10 mouse cellular contexts compared by ENCODE assay signal in genomic region chr3:89863716-89864509, GRCm38 (mm10). TPM values are rescaled to one million over a fixed set of nuclear protein-coding genes. Genes with fewer than 3 reads are reported as not detected.
A peak's percentile ranks its signal among the peaks of the same experiment; 100 is the strongest.
DNase-seq lines count a peak whose midpoint lies in the region; ATAC-seq and TF ChIP-seq lines count a peak whose summit lies in the region.
"Had no signal": no experiment of that assay in that cellular context is flagged by ENCODE, and none has a peak within 500 bp of the region (broad histone marks: within the 10 kb centered on the region; RNA-seq: fewer than 3 reads in every experiment).

No protein-coding gene starts in this region.

- H3K9ac ChIP-seq in hindbrain, postnatal 0 days (replicated peaks; ENCODE audit: low read length): no peak overlapping the region
- no peak overlapping the region for H3K9ac ChIP-seq in hindbrain, embryonic 13.5 days
- H3K9ac ChIP-seq in kidney, embryonic 15.5 days: no peak overlapping the region
- no peak overlapping the region for H3K9ac ChIP-seq in forebrain, embryonic 13.5 days
- H3K9ac ChIP-seq: limb, embryonic 13.5 days had no signal

- H3K9me3 ChIP-seq in hindbrain, postnatal 0 days (ENCODE audit: low read length): no peaks in the 10 kb centered on the region
- H3K9me3 ChIP-seq in hindbrain, embryonic 13.5 days: no peaks in the 10 kb centered on the region
- no peaks in the 10 kb centered on the region for H3K9me3 ChIP-seq in kidney, embryonic 15.5 days (replicated peaks)
- H3K9me3 ChIP-seq in forebrain, embryonic 13.5 days (replicated peaks): no peaks in the 10 kb centered on the region
- H3K9me3 ChIP-seq: limb, embryonic 13.5 days had no signal

- WGBS in hindbrain, postnatal 0 days: 83% methylated on average over 9 of the region's 9 CpGs
- WGBS in hindbrain, embryonic 13.5 days: 87% methylated on average over 9 of the region's 9 CpGs
- WGBS in kidney, embryonic 15.5 days: 67% methylated on average over 9 of the region's 9 CpGs
- 83% methylated on average over 9 of the region's 9 CpGs for WGBS in forebrain, embryonic 13.5 days

- no peak overlapping the region for H3K4me3 ChIP-seq in hindbrain, postnatal 0 days (ENCODE audit: low read length)
- H3K4me3 ChIP-seq in hindbrain, embryonic 13.5 days: no peak overlapping the region
- no peak overlapping the region for H3K4me3 ChIP-seq in kidney, embryonic 15.5 days (replicated peaks)
- H3K4me3 ChIP-seq in forebrain, embryonic 13.5 days: no peak overlapping the region
- H3K4me3 ChIP-seq: limb, embryonic 13.5 days had no signal

- H3K4me2 ChIP-seq in hindbrain, postnatal 0 days (ENCODE audit: low read depth, low read length): no peak overlapping the region
- H3K4me2 ChIP-seq in hindbrain, embryonic 13.5 days: no peak overlapping the region
- H3K4me2 ChIP-seq in kidney, embryonic 15.5 days: no peak overlapping the region
- H3K4me2 ChIP-seq in forebrain, embryonic 13.5 days: no peak overlapping the region
- H3K4me2 ChIP-seq: limb, embryonic 13.5 days had no signal

- DNase-seq in hindbrain, postnatal 0 days (ENCODE audit: low spot score): no peak
- DNase-seq in ZHBTc4 (ENCODE audit: low read depth, low spot score): peak; percentile 73
- peak; percentile 56 for DNase-seq in skeletal muscle tissue, adult 2 months (ENCODE audit: low read depth, low spot score)
- no peak for DNase-seq in urinary bladder, postnatal 4 days (ENCODE audit: low spot score in 2 of 2)
- DNase-seq: spleen, adult 18-20 months had no signal

- H3K27ac ChIP-seq in hindbrain, postnatal 0 days: no peak overlapping the region
- H3K27ac ChIP-seq in hindbrain, embryonic 13.5 days: no peak overlapping the region
- 0 out of 2 replicates have a peak overlapping the region, but pooled peaks have one; percentile 18 for H3K27ac ChIP-seq in kidney, embryonic 15.5 days
- no peak overlapping the region for H3K27ac ChIP-seq in forebrain, embryonic 13.5 days
- H3K27ac ChIP-seq: limb, embryonic 13.5 days had no signal

- ATAC-seq in hindbrain, postnatal 0 days: no peak
- no peak for ATAC-seq in hindbrain, embryonic 13.5 days (ENCODE audit: low FRiP score)
- no peak for ATAC-seq in kidney, embryonic 15.5 days (replicated peaks; ENCODE audit: low FRiP score)
- no peak for ATAC-seq in forebrain, embryonic 13.5 days
- ATAC-seq in frontal cortex, adult (ENCODE audit: low TSS enrichment): no peak

- peak; percentile 25 for TF ChIP-seq CTCF in hindbrain, postnatal 0 days (IDR thresholded peaks at IDR 0.05; ENCODE audit: low read depth)

- peaks cover 5% of the 10 kb centered on the region for H3K4me1 ChIP-seq in hindbrain, postnatal 0 days (ENCODE audit: insufficient read depth, low read length)
- H3K4me1 ChIP-seq in hindbrain, embryonic 13.5 days (replicated peaks): peaks cover 37% of the 10 kb centered on the region
- peaks cover 31% of the 10 kb centered on the region for H3K4me1 ChIP-seq in kidney, embryonic 15.5 days
- peaks cover 39% of the 10 kb centered on the region for H3K4me1 ChIP-seq in forebrain, embryonic 13.5 days

- H3K36me3 ChIP-seq in hindbrain, postnatal 0 days (ENCODE audit: insufficient read depth, low read length): no peaks in the 10 kb centered on the region
- no peaks in the 10 kb centered on the region for H3K36me3 ChIP-seq in hindbrain, embryonic 13.5 days
- H3K36me3 ChIP-seq in kidney, embryonic 15.5 days: no peaks in the 10 kb centered on the region
- no peaks in the 10 kb centered on the region for H3K36me3 ChIP-seq in forebrain, embryonic 13.5 days (ENCODE audit: poor library complexity, severe bottlenecking)
- H3K36me3 ChIP-seq: limb, embryonic 13.5 days had no signal

- no peaks in the 10 kb centered on the region for H3K27me3 ChIP-seq in hindbrain, postnatal 0 days (ENCODE audit: insufficient read depth, low read length)
- no peaks in the 10 kb centered on the region for H3K27me3 ChIP-seq in hindbrain, embryonic 13.5 days
- H3K27me3 ChIP-seq in kidney, embryonic 15.5 days: no peaks in the 10 kb centered on the region
- no peaks in the 10 kb centered on the region for H3K27me3 ChIP-seq in forebrain, embryonic 13.5 days
- H3K27me3 ChIP-seq: limb, embryonic 13.5 days had no signal

RNA-seq across cellular contexts. Expression of gene She, which starts 32.7 kb away (rescaled TPM):
- total RNA-seq in hindbrain, postnatal 0 days (2014; rRNA removed): 1.9 and 2.8 TPM in 2 replicates
- polyA plus RNA-seq in hindbrain, postnatal 0 days (2015; fragmentation: Nextera tagmentation; extraction: Ambion mirVana): 0.98 and 1.1 TPM in 2 replicates
- polyA plus RNA-seq in hindbrain, embryonic 13.5 days (2015; fragmentation: Nextera tagmentation; extraction: Ambion mirVana): 1.7 and 2.1 TPM in 2 replicates
- 6.6 and 7.5 TPM in 2 replicates for polyA plus RNA-seq in kidney, embryonic 15.5 days (2015; fragmentation: Nextera tagmentation; extraction: Ambion mirVana)
- polyA plus RNA-seq in forebrain, embryonic 13.5 days (2015; fragmentation: Nextera tagmentation; extraction: Ambion mirVana): 1.2 TPM in 2 replicates

RNA-seq across cellular contexts. Expression of gene Il6ra, which starts 49.1 kb away (rescaled TPM):
- total RNA-seq in hindbrain, postnatal 0 days (2014; rRNA removed): 0.68 and 1.8 TPM in 2 replicates
- polyA plus RNA-seq in hindbrain, postnatal 0 days (2015; fragmentation: Nextera tagmentation; extraction: Ambion mirVana): 2.1 and 2.4 TPM in 2 replicates
- polyA plus RNA-seq in hindbrain, embryonic 13.5 days (2015; fragmentation: Nextera tagmentation; extraction: Ambion mirVana): 0.98 and 1.1 TPM in 2 replicates
- polyA plus RNA-seq in kidney, embryonic 15.5 days (2015; fragmentation: Nextera tagmentation; extraction: Ambion mirVana): 0.87 and 1.1 TPM in 2 replicates
- 0.25 and 0.36 TPM in 2 replicates for polyA plus RNA-seq in forebrain, embryonic 13.5 days (2015; fragmentation: Nextera tagmentation; extraction: Ambion mirVana)

Comparison
In these comparisons a context has a peak if more than half of its experiments do, and no peak if none do; other contexts are left out.
1. DNase-seq: peak in ZHBTc4 (single experiment) and skeletal muscle tissue, adult 2 months (single experiment); none in hindbrain, postnatal 0 days (single experiment) and urinary bladder, postnatal 4 days (0 of 2).